In genomic region chr11:117068332-117068731, GRCm38 (mm10) we compare ENCODE assay signal across 16 mouse cellular contexts.
"Had no signal": no experiment of that assay in that cellular context is flagged by ENCODE, and none has a peak within 500 bp of the region (broad histone marks: within the 10 kb centered on the region; RNA-seq: fewer than 3 reads in every experiment).

No protein-coding gene starts in this region.

- DNase-seq: kidney, adult 11 months; kidney, adult 9 months; kidney, postnatal 14 days; left cerebral cortex, postnatal 4 days; liver, postnatal 0 days; lung, postnatal 10 days; lung, postnatal 4 days had no signal

- ATAC-seq: liver, postnatal 0 days; midbrain, embryonic 16.5 days had no signal

- H3K4me3 ChIP-seq: limb, embryonic 12.5 days; limb, embryonic 15.5 days; lung, embryonic 15.5 days; midbrain, embryonic 12.5 days; myocyte had no signal

- H3K9me3 ChIP-seq: limb, embryonic 12.5 days; limb, embryonic 15.5 days; lung, embryonic 15.5 days; midbrain, embryonic 12.5 days had no signal

- H3K4me2 ChIP-seq: limb, embryonic 12.5 days; limb, embryonic 15.5 days; liver, embryonic 11.5 days; lung, embryonic 15.5 days; midbrain, embryonic 12.5 days had no signal

- H3K36me3 ChIP-seq: limb, embryonic 12.5 days; limb, embryonic 15.5 days; lung, embryonic 15.5 days; midbrain, embryonic 12.5 days had no signal

- H3K9ac ChIP-seq: limb, embryonic 12.5 days; limb, embryonic 15.5 days; liver, embryonic 14.5 days; liver, postnatal 0 days; lung, embryonic 15.5 days; midbrain, embryonic 12.5 days had no signal

- H3K27ac ChIP-seq: limb, embryonic 12.5 days; limb, embryonic 15.5 days; liver, embryonic 14.5 days; lung, embryonic 15.5 days; midbrain, embryonic 12.5 days; stomach, postnatal 0 days had no signal
